Comparison of ENCODE assay signal across 12 mouse cellular contexts in genomic region chr3:51096545-51096944, GRCm38 (mm10).
DNase-seq lines count a peak whose midpoint lies in the region; ATAC-seq and TF ChIP-seq lines count a peak whose summit lies in the region.
"Had no signal": no experiment of that assay in that cellular context is flagged by ENCODE, and none has a peak within 500 bp of the region (broad histone marks: within the 10 kb centered on the region; RNA-seq: fewer than 3 reads in every experiment).

No protein-coding gene starts in this region.

- no peaks in the 10 kb centered on the region for H3K36me3 ChIP-seq in embryonic facial prominence, embryonic 15.5 days
- no peaks in the 10 kb centered on the region for H3K36me3 ChIP-seq in hindbrain, embryonic 14.5 days (replicated peaks; ENCODE audit: control insufficient read depth, insufficient read depth)
- no peaks in the 10 kb centered on the region for H3K36me3 ChIP-seq in midbrain, postnatal 0 days (ENCODE audit: insufficient read depth, low read length)
- H3K36me3 ChIP-seq in intestine, embryonic 16.5 days (ENCODE audit: control insufficient read depth, insufficient read depth, low read length): no peaks in the 10 kb centered on the region
- H3K36me3 ChIP-seq: embryonic facial prominence, embryonic 12.5 days; liver, embryonic 15.5 days had no signal

- H3K9me3 ChIP-seq in embryonic facial prominence, embryonic 15.5 days (replicated peaks): no peaks in the 10 kb centered on the region
- H3K9me3 ChIP-seq in hindbrain, embryonic 14.5 days (ENCODE audit: control insufficient read depth, low read length): 0 out of 2 replicates have a peak, but pooled peaks cover 6% of the 10 kb centered on the region
- no peaks in the 10 kb centered on the region for H3K9me3 ChIP-seq in midbrain, postnatal 0 days (ENCODE audit: low read length)
- no peaks in the 10 kb centered on the region for H3K9me3 ChIP-seq in intestine, embryonic 16.5 days (ENCODE audit: control insufficient read depth, low read length)
- H3K9me3 ChIP-seq: embryonic facial prominence, embryonic 12.5 days; liver, embryonic 15.5 days had no signal

- WGBS in embryonic facial prominence, embryonic 15.5 days: 20% methylated on average over 6 of the region's 6 CpGs
- 23% methylated on average over 6 of the region's 6 CpGs for WGBS in hindbrain, embryonic 14.5 days
- WGBS in midbrain, postnatal 0 days: 10% methylated on average over 6 of the region's 6 CpGs
- 41% methylated on average over 6 of the region's 6 CpGs for WGBS in intestine, embryonic 16.5 days

- no peaks in the 10 kb centered on the region for H3K27me3 ChIP-seq in embryonic facial prominence, embryonic 15.5 days
- no peaks in the 10 kb centered on the region for H3K27me3 ChIP-seq in hindbrain, embryonic 14.5 days (ENCODE audit: control insufficient read depth, insufficient read depth, low read length)
- no peaks in the 10 kb centered on the region for H3K27me3 ChIP-seq in midbrain, postnatal 0 days (ENCODE audit: insufficient read depth, low read length)
- H3K27me3 ChIP-seq in intestine, embryonic 16.5 days (replicated peaks; ENCODE audit: control insufficient read depth, insufficient read depth, low read length): no peaks in the 10 kb centered on the region
- H3K27me3 ChIP-seq: embryonic facial prominence, embryonic 12.5 days; liver, embryonic 15.5 days had no signal

- ATAC-seq in embryonic facial prominence, embryonic 15.5 days (ENCODE audit: insufficient number of reproducible peaks, low FRiP score, low TSS enrichment, low read depth): no peak
- peak; percentile 63 for ATAC-seq in hindbrain, embryonic 14.5 days (ENCODE audit: low FRiP score)
- ATAC-seq in midbrain, postnatal 0 days (ENCODE audit: low FRiP score): no peak
- no peak for ATAC-seq in intestine, embryonic 16.5 days

- H3K9ac ChIP-seq in embryonic facial prominence, embryonic 15.5 days: no peak overlapping the region
- no peak overlapping the region; the same call in 1 of the 2 replicates for H3K9ac ChIP-seq in hindbrain, embryonic 14.5 days
- 0 out of 2 replicates have a peak overlapping the region, but pooled peaks have one; percentile 8 for H3K9ac ChIP-seq in midbrain, postnatal 0 days (replicated peaks; ENCODE audit: low read length, poor library complexity, severe bottlenecking)
- no peak overlapping the region for H3K9ac ChIP-seq in intestine, embryonic 16.5 days (ENCODE audit: low read depth, low read length)
- H3K9ac ChIP-seq: embryonic facial prominence, embryonic 12.5 days; liver, embryonic 15.5 days had no signal

- peaks cover 7% of the 10 kb centered on the region; the same call in 1 of the 2 replicates for H3K4me1 ChIP-seq in embryonic facial prominence, embryonic 15.5 days
- peaks cover 14% of the 10 kb centered on the region for H3K4me1 ChIP-seq in hindbrain, embryonic 14.5 days (replicated peaks; ENCODE audit: control insufficient read depth, insufficient read depth, low read length)
- peaks cover 5% of the 10 kb centered on the region; the same call in 1 of the 2 replicates for H3K4me1 ChIP-seq in midbrain, postnatal 0 days (ENCODE audit: insufficient read depth, low read length)
- no peaks in the 10 kb centered on the region for H3K4me1 ChIP-seq in intestine, embryonic 16.5 days (ENCODE audit: control insufficient read depth, insufficient read depth, low read length)
- H3K4me1 ChIP-seq: liver, embryonic 15.5 days had no signal

- DNase-seq in brain, embryonic 18.5 days (ENCODE audit: low read depth, low spot score): peak; percentile 63
- DNase-seq in hindbrain, embryonic 14.5 days (ENCODE audit: low spot score): no peak
- DNase-seq in midbrain, postnatal 0 days (ENCODE audit: low spot score): peak; percentile 56
- DNase-seq in thymus, postnatal 10 days (ENCODE audit: low spot score in 2 of 2): no peak
- no peak for DNase-seq in kidney, postnatal 25 days
- DNase-seq: adrenal gland, postnatal 14 days; kidney, adult 9 months; thymus, postnatal 14 days had no signal

- no peak overlapping the region for H3K4me3 ChIP-seq in embryonic facial prominence, embryonic 15.5 days (replicated peaks)
- no peak overlapping the region for H3K4me3 ChIP-seq in hindbrain, embryonic 14.5 days (replicated peaks; ENCODE audit: low read length)
- H3K4me3 ChIP-seq in midbrain, postnatal 0 days (ENCODE audit: low read depth, low read length): no peak overlapping the region
- H3K4me3 ChIP-seq in intestine, embryonic 16.5 days (ENCODE audit: low read length): no peak overlapping the region
- H3K4me3 ChIP-seq: embryonic facial prominence, embryonic 12.5 days; liver, embryonic 15.5 days had no signal

- H3K4me2 ChIP-seq in embryonic facial prominence, embryonic 15.5 days (replicated peaks): peak overlapping the region; percentile 29; the same call in 1 of the 2 replicates
- H3K4me2 ChIP-seq in hindbrain, embryonic 14.5 days (replicated peaks): peak overlapping the region; percentile 36
- peak overlapping the region; percentile 22 for H3K4me2 ChIP-seq in midbrain, postnatal 0 days (ENCODE audit: low read depth, low read length, poor library complexity, severe bottlenecking)
- no peak overlapping the region for H3K4me2 ChIP-seq in intestine, embryonic 16.5 days (ENCODE audit: low read depth, low read length)
- H3K4me2 ChIP-seq: liver, embryonic 15.5 days had no signal

- no peak for TF ChIP-seq CTCF in midbrain, postnatal 0 days (IDR thresholded peaks at IDR 0.05)

- H3K27ac ChIP-seq in embryonic facial prominence, embryonic 15.5 days (replicated peaks): no peak overlapping the region
- H3K27ac ChIP-seq in hindbrain, embryonic 14.5 days: peak overlapping the region; percentile 75
- peak overlapping the region; percentile 65; the same call in 1 of the 2 replicates for H3K27ac ChIP-seq in midbrain, postnatal 0 days (ENCODE audit: low read depth, low read length)
- H3K27ac ChIP-seq in intestine, embryonic 16.5 days (ENCODE audit: low read length): no peak overlapping the region
- H3K27ac ChIP-seq: embryonic facial prominence, embryonic 12.5 days; liver, embryonic 15.5 days had no signal

Comparison
In these comparisons a context has a peak if more than half of its experiments do, and no peak if none do; other contexts are left out.
1. DNase-seq: peak in brain, embryonic 18.5 days (single experiment) and midbrain, postnatal 0 days (single experiment); none in hindbrain, embryonic 14.5 days (single experiment), thymus, postnatal 10 days (0 of 2) and kidney, postnatal 25 days (0 of 2).
2. H3K27ac ChIP-seq: peak in hindbrain, embryonic 14.5 days (single experiment) and midbrain, postnatal 0 days (single experiment); none in embryonic facial prominence, embryonic 15.5 days (single experiment) and intestine, embryonic 16.5 days (single experiment).